Mouse (Mus musculus): ENCODE results near the gene Alpk1.

GRCm38 (mm10) chr3:127701196-127701825, 79.0 kb downstream of the Alpk1 start:
- TF ChIP-seq CTCF (IDR thresholded peaks at IDR 0.05; ENCODE audit: extremely low read depth, insufficient read depth, insufficient read length, insufficient replicate concordance) (no peak), POLR2A (IDR thresholded peaks at IDR 0.05; ENCODE audit: low read depth, low read length) (no peak)
